Mouse (Mus musculus) small intestine, adult 2 months (tissue): Measurements from ENCODE around the gene Ace3.

ENCODE experiments used
- CTCF ChIP-seq: fragments of 200-500 bp; IDR thresholded peaks from 2 replicates; pipeline ENCODE4 v1.5.1; 2012; ENCODE audit warnings: low read depth, mild to moderate bottlenecking, control low read depth, inconsistent platforms, low read length, moderate library complexity, mixed read lengths; ENCODE audit not compliant: insufficient replicate concordance, insufficient read length; ENCODE audit errors: extremely low read depth
- POLR2A ChIP-seq: fragments of 200-500 bp; IDR thresholded peaks from 2 replicates; pipeline ENCODE4 v1.6.1; 2012; ENCODE audit warnings: low read depth, mild to moderate bottlenecking, control low read depth, inconsistent platforms, low read length, moderate library complexity

GRCm38 (mm10) chr11:106004576-106004975 lies 10.1 kb downstream of the Ace3 start:
- TF ChIP-seq CTCF = no peak
- no peak for TF ChIP-seq POLR2A
